Mouse (Mus musculus): ENCODE measurements around the gene Jak1.

DNA sequence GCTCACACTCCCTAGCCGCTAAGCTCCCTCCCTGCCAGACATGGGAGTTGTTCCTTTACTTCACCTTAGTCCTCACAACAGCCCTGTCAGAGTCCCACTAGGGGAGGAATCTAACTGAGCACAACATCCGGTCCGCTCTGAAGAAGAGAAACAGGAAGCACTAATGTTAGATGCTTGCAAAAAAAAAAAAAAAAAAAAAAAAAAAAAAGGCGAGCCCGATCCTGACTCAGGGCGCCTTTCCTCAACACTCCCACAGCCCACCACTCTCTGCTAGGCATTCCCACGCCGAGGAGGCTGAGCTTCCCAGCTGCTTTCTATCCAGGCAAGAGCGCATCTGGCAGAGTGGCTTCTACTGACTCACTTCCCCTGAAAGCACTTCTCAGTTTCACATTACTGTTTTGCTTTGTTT, 82.5 kb downstream of the Jak1 start:
- TF ChIP-seq CTCF (conservative IDR thresholded peaks at IDR 0.05; ENCODE audit: low read length) (no peak), POU5F1 (IDR thresholded peaks at IDR 0.05; ENCODE audit: borderline replicate concordance, low read length) (no peak), NANOG (IDR thresholded peaks at IDR 0.05; ENCODE audit: borderline replicate concordance, low read length) (no peak)

Measured in E14TG2a.4 (cell line).